25 mouse cellular contexts compared by ENCODE assay signal in genomic region chr12:92318241-92318640, GRCm38 (mm10).
DNase-seq lines count a peak whose midpoint lies in the region; ATAC-seq and TF ChIP-seq lines count a peak whose summit lies in the region.
"Had no signal": no experiment of that assay in that cellular context is flagged by ENCODE, and none has a peak within 500 bp of the region (broad histone marks: within the 10 kb centered on the region; RNA-seq: fewer than 3 reads in every experiment).

No protein-coding gene starts in this region.

- TF ChIP-seq CTCF in hindbrain, postnatal 0 days (IDR thresholded peaks at IDR 0.05; ENCODE audit: low read depth), result no peak
- no peak for TF ChIP-seq CTCF in lung, embryonic 14.5 days (IDR thresholded peaks at IDR 0.05; ENCODE audit: low read depth)
- no peak for TF ChIP-seq CTCF in lung, postnatal 0 days (IDR thresholded peaks at IDR 0.05)
- TF ChIP-seq CTCF in stomach, postnatal 0 days (IDR thresholded peaks at IDR 0.05; ENCODE audit: low read depth), result no peak

- H3K27ac ChIP-seq in hindbrain, postnatal 0 days, result no peak overlapping the region
- no peak overlapping the region for H3K27ac ChIP-seq in hindbrain, embryonic 13.5 days
- H3K27ac ChIP-seq in lung, embryonic 14.5 days (ENCODE audit: low read depth), result no peak overlapping the region
- no peak overlapping the region for H3K27ac ChIP-seq in lung, postnatal 0 days (ENCODE audit: low read length)
- no peak overlapping the region for H3K27ac ChIP-seq in stomach, postnatal 0 days (replicated peaks)
- H3K27ac ChIP-seq: embryonic facial prominence, embryonic 13.5 days; forebrain, embryonic 15.5 days; heart, embryonic 13.5 days; liver, embryonic 14.5 days; lung, embryonic 15.5 days had no signal

- no peak overlapping the region for H3K9ac ChIP-seq in hindbrain, postnatal 0 days (replicated peaks; ENCODE audit: low read length)
- no peak overlapping the region for H3K9ac ChIP-seq in hindbrain, embryonic 13.5 days
- no peak overlapping the region for H3K9ac ChIP-seq in lung, embryonic 14.5 days
- no peak overlapping the region for H3K9ac ChIP-seq in lung, postnatal 0 days (replicated peaks; ENCODE audit: low read depth)
- H3K9ac ChIP-seq in stomach, postnatal 0 days (ENCODE audit: low read length), result no peak overlapping the region
- H3K9ac ChIP-seq: embryonic facial prominence, embryonic 13.5 days; forebrain, embryonic 15.5 days; heart, embryonic 13.5 days; liver, embryonic 14.5 days; lung, embryonic 15.5 days had no signal

- no peak overlapping the region for H3K4me3 ChIP-seq in hindbrain, postnatal 0 days (ENCODE audit: low read length)
- no peak overlapping the region for H3K4me3 ChIP-seq in hindbrain, embryonic 13.5 days
- no peak overlapping the region for H3K4me3 ChIP-seq in lung, embryonic 14.5 days (ENCODE audit: low read depth, low read length)
- no peak overlapping the region for H3K4me3 ChIP-seq in lung, postnatal 0 days (ENCODE audit: low read depth, low read length)
- no peak overlapping the region for H3K4me3 ChIP-seq in stomach, postnatal 0 days (ENCODE audit: low read depth, low read length)
- H3K4me3 ChIP-seq: embryonic facial prominence, embryonic 13.5 days; forebrain, embryonic 15.5 days; heart, embryonic 13.5 days; lung, embryonic 15.5 days had no signal

- TF ChIP-seq EP300 in lung, postnatal 0 days (IDR thresholded peaks at IDR 0.05), result no peak
- TF ChIP-seq EP300 in stomach, postnatal 0 days (optimal IDR thresholded peaks at IDR 0.05), result no peak

- H3K36me3 ChIP-seq in hindbrain, postnatal 0 days (ENCODE audit: insufficient read depth, low read length), result no peaks in the 10 kb centered on the region
- H3K36me3 ChIP-seq in hindbrain, embryonic 13.5 days, result no peaks in the 10 kb centered on the region
- H3K36me3 ChIP-seq in lung, embryonic 14.5 days (ENCODE audit: insufficient read depth), result no peaks in the 10 kb centered on the region
- no peaks in the 10 kb centered on the region for H3K36me3 ChIP-seq in lung, postnatal 0 days (ENCODE audit: insufficient read depth, low read length)
- H3K36me3 ChIP-seq in stomach, postnatal 0 days (ENCODE audit: control insufficient read depth, insufficient read depth, low read length), result no peaks in the 10 kb centered on the region
- H3K36me3 ChIP-seq: embryonic facial prominence, embryonic 13.5 days; forebrain, embryonic 15.5 days; heart, embryonic 13.5 days; lung, embryonic 15.5 days had no signal

- 45% methylated on average over 1 of the region's 1 CpGs for WGBS in hindbrain, postnatal 0 days
- WGBS in hindbrain, embryonic 13.5 days, result 67% methylated on average over 1 of the region's 1 CpGs
- 56% methylated on average over 1 of the region's 1 CpGs for WGBS in lung, embryonic 14.5 days
- WGBS in lung, postnatal 0 days, result 62% methylated on average over 1 of the region's 1 CpGs
- WGBS in stomach, postnatal 0 days, result 29% methylated on average over 1 of the region's 1 CpGs

- H3K27me3 ChIP-seq in hindbrain, postnatal 0 days (ENCODE audit: insufficient read depth, low read length), result no peaks in the 10 kb centered on the region
- H3K27me3 ChIP-seq in hindbrain, embryonic 13.5 days, result no peaks in the 10 kb centered on the region
- H3K27me3 ChIP-seq in lung, embryonic 14.5 days (ENCODE audit: insufficient read depth, low read length), result no peaks in the 10 kb centered on the region
- H3K27me3 ChIP-seq in lung, postnatal 0 days (replicated peaks; ENCODE audit: insufficient read depth, low read length), result no peaks in the 10 kb centered on the region
- no peaks in the 10 kb centered on the region for H3K27me3 ChIP-seq in stomach, postnatal 0 days (ENCODE audit: control insufficient read depth, insufficient read depth, low read length)
- H3K27me3 ChIP-seq: embryonic facial prominence, embryonic 13.5 days; forebrain, embryonic 15.5 days; heart, embryonic 13.5 days; lung, embryonic 15.5 days had no signal

- no peak for ATAC-seq in hindbrain, postnatal 0 days
- ATAC-seq in hindbrain, embryonic 13.5 days (ENCODE audit: low FRiP score), result no peak
- 0 out of 2 replicates have a peak, but pooled peaks have one; percentile 14 for ATAC-seq in lung, embryonic 14.5 days (ENCODE audit: insufficient read depth)
- ATAC-seq in lung, postnatal 0 days, result no peak
- ATAC-seq in stomach, postnatal 0 days (ENCODE audit: low FRiP score, low TSS enrichment), result no peak
- ATAC-seq: CD4-positive, CD25-positive, alpha-beta regulatory T cell, adult 4 months; forebrain, embryonic 15.5 days; midbrain, embryonic 16.5 days had no signal

- no peaks in the 10 kb centered on the region for H3K9me3 ChIP-seq in hindbrain, postnatal 0 days (ENCODE audit: low read length)
- no peaks in the 10 kb centered on the region for H3K9me3 ChIP-seq in hindbrain, embryonic 13.5 days
- H3K9me3 ChIP-seq in lung, embryonic 14.5 days (ENCODE audit: low read depth, low read length), result no peaks in the 10 kb centered on the region
- no peaks in the 10 kb centered on the region for H3K9me3 ChIP-seq in lung, postnatal 0 days (ENCODE audit: low read length)
- no peaks in the 10 kb centered on the region for H3K9me3 ChIP-seq in stomach, postnatal 0 days (ENCODE audit: control insufficient read depth, low read length)
- H3K9me3 ChIP-seq: embryonic facial prominence, embryonic 13.5 days; forebrain, embryonic 15.5 days; heart, embryonic 13.5 days; lung, embryonic 15.5 days had no signal

- H3K4me2 ChIP-seq in hindbrain, postnatal 0 days (ENCODE audit: low read depth, low read length), result no peak overlapping the region
- H3K4me2 ChIP-seq in hindbrain, embryonic 13.5 days, result no peak overlapping the region
- no peak overlapping the region for H3K4me2 ChIP-seq in lung, embryonic 14.5 days
- H3K4me2 ChIP-seq in lung, postnatal 0 days (replicated peaks; ENCODE audit: low read depth, low read length), result no peak overlapping the region
- H3K4me2 ChIP-seq in stomach, postnatal 0 days (replicated peaks; ENCODE audit: low read depth), result no peak overlapping the region
- H3K4me2 ChIP-seq: embryonic facial prominence, embryonic 13.5 days; forebrain, embryonic 15.5 days; heart, embryonic 13.5 days; lung, embryonic 15.5 days; midbrain, embryonic 11.5 days had no signal

- DNase-seq in cerebellum, adult 9-10 months, result peak; percentile 11
- DNase-seq in cerebellum, adult 11-12 months, result no peak
- DNase-seq in hindbrain, postnatal 0 days (ENCODE audit: low spot score), result peak; percentile 13
- no peak for DNase-seq in lung, embryonic 14.5 days
- DNase-seq in lung, postnatal 0 days (ENCODE audit: low spot score), result no peak
- no peak for DNase-seq in stomach, postnatal 0 days (ENCODE audit: low spot score)
- DNase-seq: embryo, embryonic 11 days; gastrocnemius, postnatal 25 days; heart, adult 18-20 months; layer of hippocampus, postnatal 36 days; left cerebral cortex, postnatal 4 days; liver; lung, postnatal 36 days; spleen, adult 18-20 months; thymus, adult 18-20 months; thymus, postnatal 25 days had no signal

- H3K4me1 ChIP-seq in hindbrain, postnatal 0 days (ENCODE audit: insufficient read depth, low read length), result no peaks in the 10 kb centered on the region
- H3K4me1 ChIP-seq in hindbrain, embryonic 13.5 days (replicated peaks), result no peaks in the 10 kb centered on the region
- H3K4me1 ChIP-seq in lung, embryonic 14.5 days (ENCODE audit: insufficient read depth), result no peaks in the 10 kb centered on the region
- H3K4me1 ChIP-seq in lung, postnatal 0 days (ENCODE audit: insufficient read depth, low read depth, low read length), result no peaks in the 10 kb centered on the region
- H3K4me1 ChIP-seq in stomach, postnatal 0 days (replicated peaks; ENCODE audit: control insufficient read depth, insufficient read depth), result no peaks in the 10 kb centered on the region
- H3K4me1 ChIP-seq: embryonic facial prominence, embryonic 13.5 days; forebrain, embryonic 15.5 days; heart, embryonic 13.5 days; lung, embryonic 15.5 days had no signal

Comparison
In these comparisons a context has a peak if more than half of its experiments do, and no peak if none do; other contexts are left out.
1. DNase-seq: peak in cerebellum, adult 9-10 months (single experiment) and hindbrain, postnatal 0 days (single experiment); none in cerebellum, adult 11-12 months (single experiment), lung, embryonic 14.5 days (single experiment), lung, postnatal 0 days (single experiment) and stomach, postnatal 0 days (single experiment).